Mouse (Mus musculus) testis, adult 2 months (tissue): ENCODE data around the gene Tbca. TPM values are rescaled to one million over a fixed set of nuclear protein-coding genes. Genes with fewer than 3 reads are reported as not detected.

Experiments used
- H3K27ac ChIP-seq: fragments of 200-500 bp; 2 replicates; pipeline ENCODE4 v1.5.1; 2012; ENCODE audit warnings: low read depth, low read length; ENCODE audit not compliant: control insufficient read depth, insufficient read depth
- H3K27me3 ChIP-seq: fragments of 200-500 bp; 2 replicates; pipeline ENCODE4 v1.6.1; 2012; ENCODE audit warnings: mild to moderate bottlenecking, low read length, moderate library complexity; ENCODE audit not compliant: control insufficient read depth, insufficient read depth
- H3K36me3 ChIP-seq: fragments of 200-500 bp; 2 replicates; pipeline ENCODE4 v1.6.1; 2012; ENCODE audit warnings: mild to moderate bottlenecking, low read length; ENCODE audit not compliant: control insufficient read depth, insufficient read depth
- H3K4me1 ChIP-seq: fragments of 200-500 bp; 2 replicates; pipeline ENCODE4 v1.6.1; 2012; ENCODE audit warnings: low read length; ENCODE audit not compliant: control insufficient read depth, insufficient read depth
- H3K4me3 ChIP-seq: fragments of 200-500 bp; 2 replicates; pipeline ENCODE4 v1.5.1; 2012; ENCODE audit warnings: low read depth, mild to moderate bottlenecking, low read length, moderate library complexity, mixed read lengths; ENCODE audit not compliant: control insufficient read depth
- CTCF ChIP-seq: fragments of 200-500 bp; IDR thresholded peaks from 2 replicates; pipeline ENCODE4 v1.5.1; 2012; ENCODE audit warnings: low read depth, mild to moderate bottlenecking, inconsistent platforms, low read length, moderate library complexity; ENCODE audit not compliant: control insufficient read depth, insufficient read depth, insufficient replicate concordance
- POLR2A ChIP-seq: fragments of 200-500 bp; IDR thresholded peaks from 2 replicates; pipeline ENCODE4 v1.6.1; 2012; ENCODE audit warnings: low read depth, mild to moderate bottlenecking, inconsistent platforms, low read length, moderate library complexity; ENCODE audit not compliant: control insufficient read depth
- polyA plus RNA-seq: library from polyadenylated mRNA; depleted of rRNA; stranded (reverse); fragments of >200 nt; gene quantifications from 2 replicates; pipeline ENCODE4 v1.2.3, GENCODE M21; 2012

The Tbca gene
- polyA plus RNA-seq, 1 experiment: 54.3 TPM

GRCm38 (mm10) chr13:94803480-94804057 is 14.9 kb downstream of the Tbca start:
- Histone ChIP-seq H3K27me3 (no peaks in the 10 kb centered on the region), H3K4me1 (no peaks in the 10 kb centered on the region), H3K27ac (no peak overlapping the region), H3K36me3 (no peaks in the 10 kb centered on the region), H3K4me3 (no peak overlapping the region)
- TF ChIP-seq CTCF (no peak), POLR2A (no peak)

GRCm38 (mm10) chr13:94806315-94807179 is 17.8 kb downstream of the Tbca start:
- TF ChIP-seq POLR2A: no peak
- TF ChIP-seq CTCF: no peak
- Histone ChIP-seq H3K4me3 (no peak overlapping the region), H3K27me3 (no peaks in the 10 kb centered on the region), H3K27ac (no peak overlapping the region), H3K4me1 (no peaks in the 10 kb centered on the region), H3K36me3 (no peaks in the 10 kb centered on the region)

- H3K4me1 ChIP-seq: no peaks in the 10 kb centered on the region
- no peaks in the 10 kb centered on the region for H3K27me3 ChIP-seq
- H3K27ac ChIP-seq: no peak overlapping the region
- no peak overlapping the region for H3K4me3 ChIP-seq
- H3K36me3 ChIP-seq: no peaks in the 10 kb centered on the region
- TF ChIP-seq CTCF: no peak
- TF ChIP-seq POLR2A: no peak
Observed at GRCm38 (mm10) chr13:94808596-94808995, 19.9 kb downstream of the Tbca start.

- Histone ChIP-seq H3K27me3 (no peaks in the 10 kb centered on the region), H3K27ac (no peak overlapping the region), H3K4me3 (no peak overlapping the region), H3K4me1 (no peaks in the 10 kb centered on the region), H3K36me3 (no peaks in the 10 kb centered on the region)
- no peak for TF ChIP-seq POLR2A
- no peak for TF ChIP-seq CTCF
Observed at GRCm38 (mm10) chr13:94809724-94810123, 21.0 kb downstream of the Tbca start.

GRCm38 (mm10) chr13:94811451-94811850 is 22.7 kb downstream of the Tbca start:
- Histone ChIP-seq H3K4me3 (no peak overlapping the region), H3K27me3 (no peaks in the 10 kb centered on the region), H3K4me1 (no peaks in the 10 kb centered on the region), H3K27ac (no peak overlapping the region), H3K36me3 (no peaks in the 10 kb centered on the region)
- no peak for TF ChIP-seq CTCF
- TF ChIP-seq POLR2A: no peak

GRCm38 (mm10) chr13:94813770-94814169 is 25.1 kb downstream of the Tbca start:
- no peaks in the 10 kb centered on the region for H3K4me1 ChIP-seq
- H3K27me3 ChIP-seq: no peaks in the 10 kb centered on the region
- H3K4me3 ChIP-seq: no peak overlapping the region
- no peak for TF ChIP-seq POLR2A
- TF ChIP-seq CTCF: no peak
- H3K36me3 ChIP-seq: no peaks in the 10 kb centered on the region
- no peak overlapping the region for H3K27ac ChIP-seq

GRCm38 (mm10) chr13:94820516-94820915 is 31.8 kb downstream of the Tbca start:
- no peak overlapping the region for H3K4me3 ChIP-seq
- H3K27ac ChIP-seq: no peak overlapping the region
- TF ChIP-seq CTCF (no peak), POLR2A (no peak)
- no peaks in the 10 kb centered on the region; the same call in 1 of the 2 replicates for H3K4me1 ChIP-seq
- H3K36me3 ChIP-seq: no peaks in the 10 kb centered on the region
- H3K27me3 ChIP-seq: no peaks in the 10 kb centered on the region
